Mouse (Mus musculus) midbrain, embryonic 12.5 days (tissue): Measurements from ENCODE around the gene Amer3. TPM values are rescaled to one million over a fixed set of nuclear protein-coding genes. Genes with fewer than 3 reads are reported as not detected.

Experiments used
- ATAC-seq: fragments of 200-750 bp; cut with Nextera tagmentation; 2 replicates; pipeline ENCODE4 v1.8.0; 2017; ENCODE audit warnings: low read depth, moderate TSS enrichment, moderate library complexity; ENCODE audit not compliant: low FRiP score
- H3K27ac ChIP-seq: fragments of 300-500 bp; sonication (generic); replicated peaks from 2 replicates; pipeline ENCODE4 v1.5.1; 2016; ENCODE audit warnings: mild to moderate bottlenecking
- H3K27me3 ChIP-seq: fragments of 300-500 bp; sonication (generic); 2 replicates; pipeline ENCODE4 v1.6.1; 2016; ENCODE audit warnings: mild to moderate bottlenecking
- H3K36me3 ChIP-seq: fragments of 300-500 bp; sonication (generic); 2 replicates; pipeline ENCODE4 v1.6.1; 2016
- H3K4me1 ChIP-seq: fragments of 300-500 bp; sonication (generic); 2 replicates; pipeline ENCODE4 v1.6.1; 2016
- H3K4me2 ChIP-seq: fragments of 300-500 bp; sonication (generic); replicated peaks from 2 replicates; pipeline ENCODE4 v1.6.1; 2016; ENCODE audit warnings: mild to moderate bottlenecking, moderate library complexity
- H3K4me3 ChIP-seq: fragments of 300-500 bp; sonication (generic); 2 replicates; pipeline ENCODE4 v1.5.1; 2016; ENCODE audit warnings: mild to moderate bottlenecking
- H3K9ac ChIP-seq: fragments of 300-500 bp; sonication (generic); replicated peaks from 2 replicates; pipeline ENCODE4 v1.6.1; 2016; ENCODE audit warnings: mild to moderate bottlenecking, moderate library complexity
- H3K9me3 ChIP-seq: fragments of 300-500 bp; sonication (generic); 2 replicates; pipeline ENCODE4 v1.6.1; 2016; ENCODE audit warnings: mild to moderate bottlenecking
- WGBS: fragments of 180-500 bp; shearing (Covaris S2); methylation state at CpG from one replicate; pipeline ENCODE4 v1.1.7; 2016; 5-methylcytosine and 5-hydroxymethylcytosine counted together
- polyA plus RNA-seq: library from polyadenylated mRNA; unstranded; fragments of >200 nt; fragmentation: Nextera tagmentation; extraction: Ambion mirVana; gene quantifications from 2 replicates; pipeline ENCODE4 v1.2.1, GENCODE M21; 2016

Amer3 gene
- polyA plus RNA-seq, 1 experiment from 2014 or later: 11.0 TPM

- no peaks in the 10 kb centered on the region for H3K4me1 ChIP-seq
- no peak overlapping the region for H3K9ac ChIP-seq
- no peak overlapping the region for H3K4me3 ChIP-seq
- H3K36me3 ChIP-seq: no peaks in the 10 kb centered on the region
- no peak overlapping the region for H3K27ac ChIP-seq
- H3K9me3 ChIP-seq: no peaks in the 10 kb centered on the region
- ATAC-seq: no peak
- H3K4me2 ChIP-seq: no peak overlapping the region
- no peaks in the 10 kb centered on the region for H3K27me3 ChIP-seq
- WGBS: 92% methylated on average over 2 of the region's 2 CpGs
Measured at GRCm38 (mm10) chr1:34569876-34570275, 9.6 kb upstream of the Amer3 start.

GRCm38 (mm10) chr1:34571431-34571830, 8.0 kb upstream of the Amer3 start:
- Histone ChIP-seq H3K9ac (no peak overlapping the region), H3K27ac (no peak overlapping the region), H3K9me3 (no peaks in the 10 kb centered on the region), H3K27me3 (no peaks in the 10 kb centered on the region), H3K4me2 (no peak overlapping the region), H3K4me1 (no peaks in the 10 kb centered on the region), H3K4me3 (no peak overlapping the region), H3K36me3 (no peaks in the 10 kb centered on the region)
- no peak for ATAC-seq
- 65% methylated on average over 6 of the region's 6 CpGs for WGBS

GRCm38 (mm10) chr1:34573221-34573620, 6.2 kb upstream of the Amer3 start:
- Histone ChIP-seq H3K4me1 (no peaks in the 10 kb centered on the region), H3K27ac (no peak overlapping the region), H3K4me2 (no peak overlapping the region), H3K4me3 (no peak overlapping the region), H3K9me3 (no peaks in the 10 kb centered on the region), H3K9ac (no peak overlapping the region), H3K36me3 (no peaks in the 10 kb centered on the region), H3K27me3 (peaks cover 10% of the 10 kb centered on the region)
- WGBS: 82% methylated on average over 6 of the region's 6 CpGs
- ATAC-seq: no peak

- Histone ChIP-seq H3K9me3 (no peaks in the 10 kb centered on the region), H3K27ac (peak overlapping the region; percentile 73), H3K36me3 (no peaks in the 10 kb centered on the region), H3K4me2 (peak overlapping the region; percentile 78), H3K4me3 (peak overlapping the region; percentile 53), H3K27me3 (peaks cover 38% of the 10 kb centered on the region), H3K9ac (peak overlapping the region; percentile 65), H3K4me1 (peaks cover 14% of the 10 kb centered on the region; the same call in 1 of the 2 replicates)
- ATAC-seq: peak; percentile 80
- WGBS: 1% methylated on average over 18 of the region's 18 CpGs
Measured at GRCm38 (mm10) chr1:34579782-34580356, 412 bp downstream of the Amer3 start.

- peaks cover 6% of the 10 kb centered on the region for H3K36me3 ChIP-seq
- no peak overlapping the region for H3K27ac ChIP-seq
- H3K9me3 ChIP-seq: no peaks in the 10 kb centered on the region
- 71% methylated on average over 6 of the region's 6 CpGs for WGBS
- no peak overlapping the region for H3K4me3 ChIP-seq
- H3K4me2 ChIP-seq: no peak overlapping the region
- H3K9ac ChIP-seq: no peak overlapping the region
- peaks cover 14% of the 10 kb centered on the region; the same call in 1 of the 2 replicates for H3K4me1 ChIP-seq
- ATAC-seq: no peak
- H3K27me3 ChIP-seq: peaks cover 34% of the 10 kb centered on the region
Measured at GRCm38 (mm10) chr1:34582218-34582617, 2.8 kb downstream of the Amer3 start.

- H3K9ac ChIP-seq: no peak overlapping the region
- H3K27ac ChIP-seq: no peak overlapping the region
- no peak overlapping the region for H3K4me3 ChIP-seq
- peaks cover 23% of the 10 kb centered on the region for H3K36me3 ChIP-seq
- 9% methylated on average over 4 of the region's 4 CpGs for WGBS
- ATAC-seq: no peak
- H3K9me3 ChIP-seq: no peaks in the 10 kb centered on the region
- H3K4me1 ChIP-seq: peaks cover 9% of the 10 kb centered on the region; the same call in 1 of the 2 replicates
- peaks cover 21% of the 10 kb centered on the region for H3K27me3 ChIP-seq
- H3K4me2 ChIP-seq: no peak overlapping the region
Measured at GRCm38 (mm10) chr1:34583821-34584263, 4.4 kb downstream of the Amer3 start.

- H3K36me3 ChIP-seq: peaks cover 24% of the 10 kb centered on the region
- no peak overlapping the region for H3K4me2 ChIP-seq
- no peak overlapping the region for H3K27ac ChIP-seq
- WGBS: 75% methylated on average over 4 of the region's 4 CpGs
- ATAC-seq: no peak
- 0 out of 2 replicates have a peak, but pooled peaks cover 4% of the 10 kb centered on the region for H3K4me1 ChIP-seq
- no peak overlapping the region for H3K4me3 ChIP-seq
- H3K27me3 ChIP-seq: peaks cover 13% of the 10 kb centered on the region; the same call in 1 of the 2 replicates
- no peak overlapping the region for H3K9ac ChIP-seq
- no peaks in the 10 kb centered on the region for H3K9me3 ChIP-seq
Measured at GRCm38 (mm10) chr1:34584736-34585135, 5.3 kb downstream of the Amer3 start.

- ATAC-seq: no peak
- H3K4me1 ChIP-seq: no peaks in the 10 kb centered on the region
- peaks cover 24% of the 10 kb centered on the region for H3K36me3 ChIP-seq
- no peaks in the 10 kb centered on the region; the same call in 1 of the 2 replicates for H3K27me3 ChIP-seq
- WGBS: 84% methylated on average over 22 of the region's 22 CpGs
- H3K27ac ChIP-seq: no peak overlapping the region
- no peak overlapping the region for H3K9ac ChIP-seq
- H3K4me2 ChIP-seq: no peak overlapping the region
- H3K4me3 ChIP-seq: no peak overlapping the region
- no peaks in the 10 kb centered on the region for H3K9me3 ChIP-seq
Measured at GRCm38 (mm10) chr1:34587298-34588096, 8.0 kb downstream of the Amer3 start.

- no peak for ATAC-seq
- Histone ChIP-seq H3K27ac (no peak overlapping the region), H3K27me3 (peaks cover 5% of the 10 kb centered on the region; the same call in 1 of the 2 replicates), H3K36me3 (0 out of 2 replicates have a peak, but pooled peaks cover 5% of the 10 kb centered on the region), H3K4me1 (no peaks in the 10 kb centered on the region), H3K9ac (no peak overlapping the region), H3K4me3 (no peak overlapping the region), H3K4me2 (no peak overlapping the region), H3K9me3 (no peaks in the 10 kb centered on the region)
- WGBS: 71% methylated on average over 15 of the region's 15 CpGs
Measured at GRCm38 (mm10) chr1:34600000-34600399, 20.5 kb downstream of the Amer3 start.

- Histone ChIP-seq H3K4me1 (no peaks in the 10 kb centered on the region), H3K4me2 (no peak overlapping the region), H3K27me3 (peaks cover 5% of the 10 kb centered on the region; the same call in 1 of the 2 replicates), H3K4me3 (no peak overlapping the region), H3K36me3 (no peaks in the 10 kb centered on the region), H3K9me3 (no peaks in the 10 kb centered on the region), H3K9ac (no peak overlapping the region), H3K27ac (no peak overlapping the region)
- no peak for ATAC-seq
- 81% methylated on average over 3 of the region's 3 CpGs for WGBS
Measured at GRCm38 (mm10) chr1:34601323-34602047, 22.0 kb downstream of the Amer3 start.

GRCm38 (mm10) chr1:34602363-34602762, 22.9 kb downstream of the Amer3 start:
- H3K27me3 ChIP-seq: peaks cover 5% of the 10 kb centered on the region; the same call in 1 of the 2 replicates
- H3K4me2 ChIP-seq: no peak overlapping the region
- no peak overlapping the region for H3K27ac ChIP-seq
- H3K9me3 ChIP-seq: no peaks in the 10 kb centered on the region
- whole genome bisulfite sequencing: 17% methylated on average over 8 of the region's 8 CpGs
- ATAC-seq: peak; percentile 80
- no peak overlapping the region for H3K4me3 ChIP-seq
- H3K9ac ChIP-seq: no peak overlapping the region
- no peaks in the 10 kb centered on the region for H3K4me1 ChIP-seq
- no peaks in the 10 kb centered on the region for H3K36me3 ChIP-seq

GRCm38 (mm10) chr1:34613801-34614200, 34.3 kb downstream of the Amer3 start:
- no peaks in the 10 kb centered on the region for H3K4me1 ChIP-seq
- H3K9me3 ChIP-seq: no peaks in the 10 kb centered on the region
- H3K27ac ChIP-seq: no peak overlapping the region
- ATAC-seq: no peak
- H3K9ac ChIP-seq: no peak overlapping the region
- no peak overlapping the region for H3K4me2 ChIP-seq
- H3K4me3 ChIP-seq: no peak overlapping the region
- WGBS: 95% methylated on average over 2 of the region's 2 CpGs
- no peaks in the 10 kb centered on the region for H3K36me3 ChIP-seq
- no peaks in the 10 kb centered on the region for H3K27me3 ChIP-seq
